Mouse (Mus musculus): Measurements from ENCODE around the gene Sinhcaf. TPM values are rescaled to one million over a fixed set of nuclear protein-coding genes. Genes with fewer than 3 reads are reported as not detected.
"Not testable (repeated sequence)": the region's sequence is repeated elsewhere in the genome, so short reads cannot be mapped to it uniquely, and the experiment has no call there.

The Sinhcaf gene
- total RNA-seq, 2 experiments from 2014 or later: 28.1 to 29.4 TPM

DNA sequence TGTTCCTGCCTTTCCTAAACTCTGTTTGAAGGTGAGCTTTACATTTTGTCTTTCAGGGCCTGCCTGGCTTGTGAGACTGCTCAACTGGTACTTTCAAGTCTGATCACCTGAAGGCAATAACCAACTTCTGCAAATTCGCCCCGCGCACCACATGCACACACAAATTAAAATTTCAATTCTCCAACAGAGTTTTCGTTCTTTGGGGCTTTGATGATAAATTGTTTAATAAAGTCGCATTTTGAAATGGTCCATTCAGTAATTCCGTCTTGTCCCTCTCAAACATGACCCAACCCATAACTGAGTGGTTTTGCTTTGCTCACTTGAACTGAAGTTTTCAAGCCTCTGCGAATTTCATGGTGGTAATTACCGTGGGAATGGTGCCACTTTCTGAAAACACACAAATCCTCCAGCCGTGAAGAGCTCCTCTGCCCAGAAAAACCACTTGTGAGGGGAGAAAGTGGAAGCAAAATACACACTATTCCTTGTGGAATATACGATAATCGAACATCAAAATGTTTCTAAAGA is 676 bp upstream of the Sinhcaf start:
- DNase-seq: no peak

DNA sequence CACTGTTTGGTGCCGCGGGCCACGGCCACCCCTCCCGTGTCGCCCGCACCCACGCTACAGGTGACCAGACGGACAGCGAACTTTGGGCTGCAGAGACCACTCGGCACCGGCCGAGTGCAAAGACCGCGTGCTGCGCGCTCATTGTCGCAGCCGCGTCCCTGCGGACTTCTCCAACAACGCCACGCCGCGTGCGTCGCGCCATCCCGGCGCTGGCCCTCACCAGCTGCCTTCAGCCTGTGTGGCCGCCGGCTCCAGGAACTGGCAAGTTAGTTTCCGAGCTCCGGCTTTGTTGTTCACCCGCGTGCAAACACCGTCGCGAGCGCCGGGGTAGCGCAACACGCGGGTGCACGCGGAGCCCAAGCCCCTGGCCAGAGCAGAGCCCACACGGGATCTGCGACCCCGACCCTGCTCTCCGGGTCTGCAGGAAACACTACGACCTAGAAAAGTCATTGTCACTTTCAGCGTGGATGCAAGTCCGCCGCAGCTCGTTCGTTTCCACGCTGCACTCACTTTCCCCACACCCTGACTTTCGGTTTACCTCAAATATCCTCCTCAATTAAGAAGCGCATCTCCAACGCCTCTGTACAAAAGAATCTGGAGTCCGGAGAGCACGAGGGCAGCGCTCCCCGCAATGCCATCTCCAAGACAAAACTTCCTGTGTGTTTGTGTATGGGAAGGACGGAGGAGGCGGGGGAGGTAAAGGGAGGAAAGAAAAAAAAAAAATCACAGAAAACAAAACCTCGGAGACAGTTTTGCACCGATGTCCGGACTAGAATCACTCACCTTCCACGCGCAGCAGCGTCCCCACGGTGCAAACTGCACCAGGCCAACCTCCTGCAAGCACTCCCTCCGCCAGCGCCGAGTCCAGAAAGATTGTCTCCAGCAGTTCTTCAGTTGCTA is 508 bp downstream of the Sinhcaf start:
- peak; percentile 66 for DNase-seq

DNA sequence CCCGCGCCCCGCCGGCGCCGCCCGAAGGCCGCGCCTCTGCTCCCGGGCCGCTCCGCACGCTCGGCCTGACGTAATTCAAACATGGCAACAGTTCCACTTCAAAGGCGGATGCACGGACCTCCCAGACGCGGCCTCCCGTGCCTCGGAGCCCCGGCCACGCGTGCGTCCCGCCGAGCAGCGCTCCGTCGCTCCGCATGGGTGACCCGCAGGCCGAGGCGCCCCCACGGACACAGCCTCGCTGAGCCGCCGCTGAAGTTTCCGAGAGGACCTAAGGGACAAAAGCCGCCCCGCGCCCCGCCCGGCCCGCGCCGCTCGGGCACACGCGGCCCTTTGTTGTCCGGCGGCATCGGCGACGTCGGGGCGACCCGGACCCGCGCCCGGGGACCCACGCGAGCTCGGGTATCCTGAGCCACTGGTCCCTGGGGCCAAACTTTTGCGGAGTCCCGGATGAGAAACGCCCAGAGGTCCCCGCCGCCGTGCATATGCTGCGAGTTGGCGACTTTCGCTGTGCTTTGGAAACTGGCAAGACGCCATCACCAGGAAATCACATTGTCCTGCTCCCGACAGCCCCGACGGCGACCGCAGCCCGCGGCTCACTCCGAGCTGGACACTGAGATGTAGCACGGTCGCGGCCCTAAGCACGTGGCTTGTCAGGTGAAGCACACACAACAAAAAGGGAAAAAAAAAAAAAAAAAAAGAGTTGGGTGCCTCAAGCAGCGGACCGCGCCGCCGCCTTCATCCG is 1.3 kb downstream of the Sinhcaf start:
- peak; percentile 80 for DNase-seq

DNA sequence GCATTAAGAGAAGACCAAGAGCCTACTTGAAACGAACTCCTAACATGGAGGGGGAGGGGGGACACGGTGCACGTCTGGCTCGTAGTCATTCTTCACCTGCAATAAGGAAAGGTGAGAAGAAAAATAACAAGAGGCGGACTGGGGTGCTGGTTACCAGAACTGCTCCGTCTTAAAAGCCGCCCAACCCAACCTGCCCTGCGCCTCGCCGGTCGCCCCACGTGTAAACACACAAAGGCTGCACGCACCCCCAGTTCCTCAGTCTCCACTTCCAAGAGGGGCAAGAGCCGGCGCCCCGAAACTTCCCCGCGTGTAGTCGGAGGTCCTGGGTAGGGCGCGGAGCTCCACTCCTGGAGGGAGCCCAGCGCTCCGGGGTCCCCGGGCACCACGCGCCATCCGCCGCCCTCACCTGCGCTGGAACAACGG is 1.9 kb downstream of the Sinhcaf start:
- no peak for DNase-seq

DNA sequence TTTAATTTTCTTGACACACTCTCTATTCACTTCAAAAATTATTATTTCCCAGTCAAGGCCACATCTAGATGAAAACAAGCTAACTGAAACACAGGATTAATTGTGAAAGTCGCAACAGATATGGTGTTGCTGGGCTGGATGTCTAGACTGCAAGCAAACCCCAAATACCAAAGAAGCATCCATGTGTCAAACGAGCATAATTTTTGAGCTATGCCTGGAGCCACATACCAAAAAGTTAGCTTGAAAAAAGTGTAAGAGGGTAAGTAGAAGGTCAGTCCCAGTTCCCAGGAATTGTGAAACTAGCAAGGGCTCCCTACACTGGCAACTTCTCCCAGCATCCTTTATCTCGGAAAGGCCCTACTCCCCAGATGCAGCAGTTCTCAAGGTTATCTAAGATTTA is 2.6 kb downstream of the Sinhcaf start:
- DNase-seq: no peak

DNA sequence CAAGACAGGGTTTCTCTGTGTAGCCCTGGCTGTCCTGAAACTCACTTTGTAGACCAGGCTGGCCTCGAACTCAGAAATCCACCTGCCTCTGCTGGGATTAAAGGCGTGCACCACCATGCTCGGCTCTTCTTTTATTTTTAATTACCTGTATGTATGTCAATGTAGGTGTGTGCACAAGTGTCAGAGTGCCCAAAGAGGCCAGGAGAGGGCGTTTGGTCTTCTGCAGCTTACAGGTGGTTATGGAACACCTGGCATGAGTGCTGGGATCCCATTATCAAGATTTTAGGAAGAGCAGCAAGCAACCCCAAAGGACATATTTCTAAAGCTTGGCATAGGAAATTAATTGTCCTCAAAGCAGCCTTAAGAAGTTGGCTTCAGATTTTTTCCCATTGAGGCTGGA is 3.9 kb downstream of the Sinhcaf start:
- DNase-seq: no peak

DNA sequence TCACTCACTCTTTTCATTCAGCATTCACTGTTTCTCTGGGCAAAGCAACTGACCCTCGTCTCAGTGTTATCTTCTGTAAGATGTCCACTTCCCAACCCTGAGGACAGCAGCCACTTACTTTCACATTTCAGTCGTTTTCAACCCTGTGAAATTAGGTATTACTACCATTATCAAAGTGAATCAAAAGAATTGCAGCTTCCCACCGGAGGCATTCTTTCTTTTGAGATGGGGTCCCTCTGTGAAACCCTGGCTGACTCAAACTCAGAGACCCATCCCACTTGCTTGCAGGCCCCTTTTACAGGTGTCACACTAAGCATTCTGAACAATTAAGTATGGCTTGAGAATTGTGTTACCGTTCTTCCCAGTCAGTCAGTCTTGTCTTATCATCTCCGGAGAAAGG is 4.4 kb downstream of the Sinhcaf start:
- DNase-seq: no peak

DNA sequence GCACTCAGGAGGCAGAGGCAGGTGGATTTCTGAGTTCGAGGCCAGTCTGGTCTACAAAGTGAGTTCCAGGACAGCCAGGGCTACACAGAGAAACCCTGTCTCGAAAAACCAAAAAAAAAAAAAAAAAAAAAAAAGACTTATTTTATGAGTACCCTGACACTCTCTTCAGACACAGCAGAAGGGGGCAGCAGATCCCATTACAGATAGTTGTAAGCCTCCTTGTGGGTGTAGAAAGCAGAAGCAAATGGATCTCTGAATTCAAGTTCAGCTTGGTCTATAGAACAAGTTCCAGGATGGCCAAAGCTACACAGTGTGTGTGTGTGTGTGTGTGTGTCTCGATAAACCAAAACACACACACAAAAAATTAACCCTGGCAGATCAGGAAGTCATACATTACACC is 5.9 kb downstream of the Sinhcaf start:
- not testable (repeated sequence) for DNase-seq

DNA sequence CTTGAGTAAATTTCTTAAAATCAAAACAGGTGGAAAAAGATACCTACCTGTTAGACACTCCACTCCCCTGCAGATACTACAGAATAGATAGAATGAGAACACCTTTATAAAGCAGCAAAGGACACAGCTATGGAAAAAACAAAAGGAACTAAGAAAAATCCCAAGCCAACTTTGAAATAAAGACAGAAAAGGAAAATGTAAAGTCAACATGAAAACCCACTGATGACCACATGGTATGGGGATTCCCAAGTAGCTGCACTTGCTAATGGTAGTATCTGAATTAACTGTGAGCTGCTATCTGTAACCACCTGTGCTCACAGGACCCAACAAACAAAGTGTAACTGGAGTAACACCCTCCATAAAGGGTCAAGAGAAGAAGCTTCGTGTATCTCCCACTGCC is 8.6 kb downstream of the Sinhcaf start:
- no peak for DNase-seq

DNA sequence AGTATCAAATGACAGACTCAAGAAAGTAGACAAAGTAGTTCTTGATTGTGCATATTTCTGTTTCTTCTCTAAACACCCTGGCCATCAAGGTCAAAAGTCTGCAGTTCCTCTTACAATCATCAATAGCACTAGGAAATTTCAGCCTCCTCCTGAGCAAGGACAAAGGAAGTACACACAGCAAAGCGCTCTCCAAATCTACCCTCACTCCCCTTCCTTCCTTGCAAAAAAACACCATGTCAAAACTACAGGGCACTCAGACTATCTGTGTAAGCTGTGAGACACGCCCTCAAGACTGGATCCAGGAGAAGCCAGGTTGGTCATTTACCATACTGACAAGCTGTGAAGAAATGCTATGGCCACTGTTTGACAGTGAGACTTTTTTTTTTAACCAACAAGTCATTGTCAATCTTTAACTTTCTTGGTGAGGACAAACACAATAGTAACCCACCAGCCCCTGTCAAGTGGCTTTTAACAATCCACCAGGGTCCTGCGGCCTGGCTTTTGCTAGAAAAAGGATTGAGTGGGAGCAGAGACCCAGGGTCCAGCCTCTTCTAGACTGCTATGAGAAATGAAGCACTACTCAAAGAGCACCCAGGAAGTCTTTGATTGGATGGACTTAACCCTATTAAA is 11.2 kb downstream of the Sinhcaf start:
- no peak for DNase-seq

DNA sequence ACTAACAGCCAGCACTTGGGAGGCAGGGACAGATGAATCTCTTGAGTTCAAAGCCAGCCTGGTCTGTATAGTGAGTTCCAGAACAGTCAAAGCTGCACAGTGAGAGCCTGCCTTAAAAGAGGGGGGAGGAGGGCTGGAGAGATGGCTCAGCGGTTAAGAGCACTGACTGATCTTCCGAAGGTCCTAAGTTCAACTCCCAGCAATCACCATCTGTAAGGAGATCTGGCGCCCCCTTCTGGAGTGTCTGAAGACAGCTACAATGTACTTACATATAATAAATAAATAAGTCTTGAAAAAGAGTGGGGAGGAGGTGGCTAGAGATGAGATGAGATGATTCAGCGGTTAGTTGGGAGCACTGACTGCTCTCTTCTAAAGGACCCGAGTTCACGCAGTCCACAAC is 15.0 kb downstream of the Sinhcaf start:
- peak; percentile 25 for DNase-seq

DNA sequence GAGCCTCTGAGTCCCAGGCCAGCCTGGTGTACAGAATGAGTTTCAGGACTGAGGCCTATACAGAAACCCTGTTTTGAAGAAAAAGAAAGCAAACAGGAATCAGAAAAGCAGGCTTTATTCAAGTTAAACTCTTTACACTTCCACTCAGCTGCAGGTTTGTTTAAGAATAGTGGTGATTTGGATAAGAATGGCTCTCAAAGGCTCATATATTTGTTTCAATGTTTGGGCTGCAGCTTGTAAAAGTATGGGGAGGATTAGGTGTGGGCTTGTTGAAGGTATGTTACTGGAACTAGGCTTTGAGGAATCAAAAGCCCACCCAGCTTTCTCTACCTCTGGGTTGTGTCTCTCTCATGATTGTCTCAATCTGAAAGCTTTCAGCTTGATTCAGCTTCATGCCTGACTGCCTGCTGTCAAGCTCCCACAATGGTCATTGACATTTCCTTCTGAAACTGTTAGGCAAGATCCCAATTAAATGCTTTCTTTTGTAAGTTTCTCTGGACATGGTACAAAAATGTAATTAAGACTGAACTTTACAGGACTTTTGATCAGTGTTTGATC is 27.3 kb downstream of the Sinhcaf start:
- DNase-seq: no peak

DNA sequence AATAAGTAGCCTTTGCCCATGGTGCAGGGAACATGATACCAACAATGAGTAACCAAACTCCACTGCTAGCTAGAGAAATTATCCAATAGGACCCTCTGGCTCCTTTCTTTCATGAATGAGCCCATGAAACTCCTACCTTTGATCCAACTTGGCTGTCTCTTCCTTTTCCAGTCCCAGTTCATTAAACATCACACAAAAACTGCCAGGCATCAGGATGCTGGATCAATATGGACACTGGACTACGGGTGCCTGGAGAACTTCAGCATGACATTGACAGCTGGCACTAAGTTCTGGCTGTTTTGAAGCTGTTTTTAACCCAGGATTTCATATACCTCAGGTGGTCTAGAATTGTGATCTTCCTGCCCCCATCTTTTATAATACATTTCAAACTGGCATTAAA is 28.6 kb downstream of the Sinhcaf start:
- DNase-seq: no peak

DNA sequence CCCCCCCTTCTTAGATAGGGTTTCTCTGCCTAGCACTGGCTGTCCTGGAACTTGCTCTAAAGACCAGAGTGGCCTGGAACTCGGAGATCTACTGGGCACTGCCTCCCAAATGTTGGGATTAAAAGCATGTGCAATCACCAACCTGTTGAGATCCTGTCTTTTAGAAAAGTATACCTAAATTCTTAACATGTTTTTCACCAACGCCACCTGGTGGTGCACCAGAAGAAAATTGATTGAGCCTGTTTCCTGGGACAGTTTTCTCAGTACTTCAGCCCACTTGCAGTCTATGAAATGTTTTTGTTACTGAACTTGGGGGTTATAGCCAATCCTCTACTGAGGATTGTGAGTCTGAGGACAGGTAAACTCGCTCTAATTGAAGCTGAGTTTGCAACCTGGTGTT is 29.4 kb downstream of the Sinhcaf start:
- DNase-seq: peak; percentile 35

DNA sequence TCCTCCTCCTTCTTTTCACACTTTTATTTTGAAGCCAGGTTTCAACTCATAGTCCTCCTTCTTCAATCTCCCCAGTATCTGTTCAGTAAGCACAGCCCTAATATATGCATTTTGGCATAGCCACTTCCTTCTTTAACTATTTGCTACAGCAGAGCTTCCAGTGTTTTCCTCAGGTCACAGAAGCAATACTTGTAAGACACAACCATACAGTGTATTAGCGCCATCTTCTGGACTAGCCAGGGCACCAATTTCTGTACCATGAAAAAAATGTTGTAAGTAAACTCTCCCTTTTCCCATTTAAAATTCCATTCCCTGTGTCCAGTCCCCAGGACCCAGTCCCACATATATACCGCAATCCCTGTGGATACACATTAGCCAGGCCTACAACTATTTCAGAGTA is 32.3 kb downstream of the Sinhcaf start:
- peak; percentile 65 for DNase-seq

DNA sequence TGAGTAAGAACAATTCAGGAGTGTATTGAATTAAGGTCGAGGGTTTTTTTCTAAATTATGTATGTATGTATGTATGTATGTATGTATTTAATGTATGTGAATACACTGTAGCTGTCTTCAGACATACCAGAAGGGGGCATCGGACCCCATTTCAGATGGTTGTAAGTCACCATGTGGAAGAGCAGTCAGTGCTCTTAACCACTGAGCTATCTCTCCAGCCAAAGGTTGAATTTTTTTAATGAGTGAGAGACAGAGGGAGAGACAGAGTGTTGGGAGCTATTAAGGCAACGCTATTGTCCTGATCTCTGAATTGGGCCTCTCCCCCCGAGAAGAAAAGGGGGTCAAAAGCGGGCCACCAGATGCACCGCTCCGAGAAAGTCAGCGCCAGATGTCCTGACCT is 34.4 kb downstream of the Sinhcaf start:
- DNase-seq: not testable (repeated sequence)

DNA sequence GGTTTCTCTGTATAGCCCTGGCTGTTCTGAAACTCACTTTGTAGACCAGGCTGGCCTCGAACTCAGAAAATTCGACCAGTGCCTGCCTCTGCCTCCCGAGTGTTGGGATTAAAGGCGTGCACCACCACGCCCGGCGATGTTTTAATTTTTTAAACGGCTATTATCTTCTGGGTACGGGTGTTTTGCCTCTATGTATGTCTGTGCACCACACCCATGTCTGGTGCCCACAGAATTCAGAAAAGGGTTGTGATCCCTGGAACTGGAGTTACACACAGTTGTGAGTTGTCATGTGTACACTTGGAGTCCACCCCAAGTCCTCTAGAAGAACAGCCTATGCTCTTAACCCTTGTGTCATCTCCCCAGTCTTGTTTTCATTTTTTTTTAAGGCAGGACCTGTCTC is 39.3 kb downstream of the Sinhcaf start:
- no peak for DNase-seq

DNA sequence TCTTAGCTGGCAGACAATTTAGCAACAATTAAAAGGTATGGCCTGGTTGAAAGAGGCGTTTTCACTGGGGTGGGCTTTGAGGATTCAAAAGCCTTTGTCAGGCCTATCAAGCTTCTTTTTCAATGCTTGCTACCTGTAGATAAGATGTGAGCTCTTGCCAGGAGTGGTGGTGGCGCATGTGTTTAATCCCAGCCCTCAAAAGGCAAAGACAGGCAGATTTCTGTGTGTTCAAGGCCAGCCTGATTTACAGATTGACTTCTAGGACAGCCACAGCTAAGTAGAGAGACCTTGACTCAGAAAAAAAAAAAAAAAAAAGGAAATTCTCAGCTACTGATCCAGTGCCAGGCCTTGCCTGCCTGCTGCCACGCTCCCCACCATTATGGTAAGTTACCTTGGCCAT is 43.5 kb downstream of the Sinhcaf start:
- peak; percentile 42 for DNase-seq

DNA sequence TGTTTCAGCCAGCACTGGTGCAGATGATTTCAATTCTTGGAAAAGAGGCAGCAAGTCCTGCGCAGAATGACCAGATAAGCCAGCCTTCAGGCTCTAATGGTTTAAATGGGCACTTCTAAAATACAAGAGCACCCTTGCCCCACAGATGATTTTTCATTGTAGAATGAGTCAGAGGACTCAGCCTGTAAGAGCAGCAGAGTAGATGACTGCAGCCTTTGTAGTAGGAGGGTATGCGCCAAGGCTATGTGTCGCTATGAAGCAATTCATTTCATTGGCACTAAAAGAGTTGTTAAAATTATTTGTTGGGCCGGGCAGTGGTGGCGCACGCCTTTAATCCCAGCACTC is 49.8 kb downstream of the Sinhcaf start:
- DNase-seq: no peak

DNA sequence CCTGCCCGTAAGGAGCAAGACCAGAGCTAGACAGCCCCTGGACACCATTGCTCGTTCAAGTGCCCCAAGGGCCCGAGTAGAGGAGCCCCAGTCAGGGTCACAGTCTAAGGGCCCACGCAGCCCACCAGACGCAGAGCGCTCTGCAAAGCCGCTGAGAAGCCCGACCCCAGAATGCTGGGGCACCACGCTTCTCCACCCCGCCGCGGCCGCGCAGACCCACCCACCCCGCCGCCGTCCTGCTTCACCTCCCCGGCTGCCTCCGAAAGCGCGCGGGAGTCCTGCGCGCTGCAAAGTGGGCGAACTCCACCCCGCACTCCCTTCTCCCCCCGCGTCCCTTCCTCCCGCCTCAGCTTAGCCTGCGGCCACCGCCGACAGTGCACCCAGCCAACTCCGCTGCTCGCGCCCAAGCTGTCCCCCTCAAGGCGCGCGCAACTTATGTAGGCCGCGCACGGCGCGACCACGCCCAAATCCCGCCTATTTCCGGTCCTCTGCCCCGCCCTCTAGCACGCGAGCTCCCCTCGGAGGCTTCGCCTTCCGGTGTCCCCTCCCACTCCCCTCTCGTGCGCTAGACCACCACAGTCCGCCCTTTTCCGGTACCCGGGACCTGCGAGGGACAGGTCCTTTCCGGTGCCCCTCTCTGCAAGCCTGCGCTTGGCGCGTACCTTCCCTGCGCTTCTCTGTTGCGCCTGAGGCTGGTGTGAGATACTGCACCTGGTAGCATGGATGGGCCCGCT is 50.3 kb downstream of the Sinhcaf start, which contains the start of gene Caprin2:
Gene Caprin2 (minus strand): TSS at position 465 of the 734 bp plus-strand sequence.
- DNase-seq: peak; percentile 96

DNA sequence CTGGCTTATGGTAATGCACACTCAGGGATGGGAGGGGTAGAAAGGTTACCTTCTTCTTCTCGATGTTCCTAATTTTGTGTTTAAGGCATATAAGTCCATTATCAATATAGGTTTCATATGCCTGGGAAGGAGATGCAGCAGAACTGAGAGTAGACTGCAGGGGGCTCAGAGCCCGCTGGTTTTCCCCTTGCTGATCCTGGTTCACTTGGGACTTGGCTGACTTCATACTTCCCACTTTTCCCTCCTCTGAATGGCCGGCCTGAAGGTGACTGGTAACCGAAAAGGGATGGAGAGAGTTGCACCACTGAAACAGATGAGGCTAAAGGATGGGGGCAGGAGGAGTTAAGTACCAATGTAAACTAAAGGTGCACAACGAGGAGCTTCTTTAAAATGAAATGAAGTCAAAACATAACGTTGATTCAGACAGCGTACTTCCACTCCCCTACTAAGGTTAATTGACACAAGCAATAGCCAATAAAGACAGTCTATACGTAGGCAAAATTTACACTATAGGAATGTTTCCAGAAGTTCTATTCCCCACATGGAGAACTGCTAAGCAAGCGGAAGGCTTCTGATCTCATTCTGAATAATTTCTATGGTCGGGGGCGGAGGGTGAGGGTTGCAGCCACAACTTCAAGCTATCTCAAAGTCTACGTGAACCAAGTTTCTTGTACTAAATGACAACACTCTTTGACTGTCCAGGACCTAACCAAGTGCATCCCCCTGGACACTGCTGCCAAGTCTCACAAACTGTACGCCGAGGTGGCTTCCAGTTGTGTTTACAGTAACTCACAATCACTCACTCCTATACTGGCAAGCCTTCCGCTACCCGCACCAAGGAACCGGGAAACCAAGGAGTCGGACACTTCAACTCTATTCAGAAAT is 51.1 kb downstream of the Sinhcaf start:
- no peak for DNase-seq

All from adrenal gland, postnatal 10 days (tissue).